Mouse (Mus musculus) E14TG2a.4 (cell line): ENCODE results near the gene Syne1.

ENCODE experiments used
- H3K27me3 ChIP-seq: 2 replicates; pipeline ENCODE4 v1.6.1; 2014; ENCODE audit warnings: low read length, control low read depth; ENCODE audit not compliant: insufficient read depth
- H3K36me3 ChIP-seq: 2 replicates; pipeline ENCODE4 v1.6.1; 2014; ENCODE audit warnings: low read length, control low read depth; ENCODE audit not compliant: insufficient read depth
- H3K4me1 ChIP-seq: replicated peaks from 2 replicates; pipeline ENCODE4 v1.6.1; 2014; ENCODE audit warnings: low read depth, low read length, control low read depth
- H3K4me3 ChIP-seq: replicated peaks from 2 replicates; pipeline ENCODE4 v1.5.1; 2014; ENCODE audit warnings: mild to moderate bottlenecking, low read length
- H3K9me3 ChIP-seq: 2 replicates; pipeline ENCODE4 v1.6.1; 2014; ENCODE audit warnings: low read length, control low read depth
- CTCF ChIP-seq: conservative IDR thresholded peaks from 2 replicates; pipeline ENCODE4 v1.5.1; 2014; ENCODE audit warnings: low read length
- NANOG ChIP-seq: IDR thresholded peaks from 2 replicates; pipeline ENCODE4 v1.6.1; 2014; ENCODE audit warnings: borderline replicate concordance, low read length, mixed read lengths
- POU5F1 ChIP-seq: IDR thresholded peaks from 2 replicates; pipeline ENCODE4 v1.6.1; 2014; ENCODE audit warnings: low read length, borderline replicate concordance

Gene Syne1

DNA sequence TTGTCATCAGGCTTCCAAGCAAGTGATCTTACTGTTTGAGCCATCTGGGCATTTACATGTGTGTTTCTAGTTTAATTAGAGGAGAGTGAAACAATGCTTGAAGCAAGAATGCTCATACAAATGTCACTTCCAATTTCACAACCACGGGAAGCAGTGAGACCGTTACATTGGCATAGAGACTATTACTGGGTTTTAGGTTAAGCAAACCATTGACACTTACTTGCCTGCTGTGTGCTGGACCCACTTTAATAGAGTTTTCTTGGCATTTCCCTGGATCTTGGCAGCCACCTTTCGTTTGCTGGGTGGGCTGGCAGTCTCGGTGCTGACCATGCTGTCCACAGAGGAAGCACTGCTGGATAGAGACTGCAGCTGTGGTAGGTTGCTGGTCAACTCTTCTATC, 127.3 kb downstream of the Syne1 start:
- no peak overlapping the region for H3K4me3 ChIP-seq
- H3K27me3 ChIP-seq, result no peaks in the 10 kb centered on the region
- H3K36me3 ChIP-seq, result no peaks in the 10 kb centered on the region
- H3K4me1 ChIP-seq, result no peaks in the 10 kb centered on the region
- H3K9me3 ChIP-seq, result peaks cover 22% of the 10 kb centered on the region
- TF ChIP-seq NANOG, result no peak
- TF ChIP-seq CTCF, result no peak
- no peak for TF ChIP-seq POU5F1

DNA sequence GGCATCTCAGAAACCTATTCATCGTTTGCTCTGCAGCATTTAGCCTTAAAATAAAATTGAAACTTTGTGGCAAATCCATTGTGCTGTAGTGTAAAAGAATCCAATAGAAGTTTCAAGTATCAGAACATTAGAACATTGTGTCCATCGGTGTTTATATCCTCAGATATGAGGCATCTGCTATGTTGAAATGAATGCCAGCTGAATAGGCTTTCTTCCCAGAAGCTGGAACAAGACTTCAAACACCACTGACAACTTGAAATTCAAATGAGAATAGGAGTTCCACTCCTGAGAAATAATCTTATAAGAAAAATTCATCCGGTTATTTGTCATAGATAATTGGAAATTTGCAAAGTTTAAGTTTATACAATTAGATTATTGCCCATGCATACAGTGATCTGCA, 135.6 kb downstream of the Syne1 start:
- no peak for TF ChIP-seq POU5F1
- no peak for TF ChIP-seq CTCF
- no peak for TF ChIP-seq NANOG
- no peaks in the 10 kb centered on the region for H3K27me3 ChIP-seq
- no peak overlapping the region for H3K4me3 ChIP-seq
- H3K4me1 ChIP-seq, result no peaks in the 10 kb centered on the region
- no peaks in the 10 kb centered on the region for H3K9me3 ChIP-seq
- H3K36me3 ChIP-seq, result no peaks in the 10 kb centered on the region

DNA sequence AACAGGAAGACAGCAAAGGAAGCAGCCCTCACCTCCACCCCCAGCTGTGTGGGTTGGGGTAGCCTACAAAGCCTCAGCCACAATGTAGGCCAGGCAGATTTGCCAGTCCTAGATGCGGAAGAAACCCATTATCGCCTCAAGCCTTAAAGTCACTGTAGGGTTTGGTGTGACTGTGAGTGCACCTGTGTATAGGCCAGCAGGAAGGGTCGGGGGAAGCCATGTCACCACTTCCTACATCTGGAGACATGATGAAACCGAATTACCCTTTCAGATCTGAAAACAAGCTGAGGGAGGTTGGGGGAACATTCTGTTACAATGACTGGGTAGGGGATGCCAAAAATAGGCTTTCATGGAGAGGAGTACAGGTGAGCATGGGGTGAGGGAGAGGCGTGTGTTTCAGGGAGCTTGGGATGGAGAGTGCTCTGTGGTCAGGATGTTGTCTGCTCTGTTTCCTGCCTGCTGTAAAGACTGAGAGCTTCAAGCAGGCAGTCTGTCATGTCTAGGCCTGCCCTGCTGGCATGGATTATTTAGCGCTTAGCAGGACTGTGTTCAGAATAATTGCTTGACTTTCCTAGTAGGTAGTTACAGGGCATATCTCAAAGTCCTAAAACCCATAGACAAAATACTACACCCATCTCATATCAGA, 167.0 kb downstream of the Syne1 start:
- no peak for TF ChIP-seq CTCF
- no peak for TF ChIP-seq POU5F1
- TF ChIP-seq NANOG, result no peak
- H3K36me3 ChIP-seq, result no peaks in the 10 kb centered on the region
- peaks cover 6% of the 10 kb centered on the region; the same call in 1 of the 2 replicates for H3K4me1 ChIP-seq
- H3K9me3 ChIP-seq, result peaks cover 8% of the 10 kb centered on the region
- no peaks in the 10 kb centered on the region for H3K27me3 ChIP-seq
- H3K4me3 ChIP-seq, result no peak overlapping the region

DNA sequence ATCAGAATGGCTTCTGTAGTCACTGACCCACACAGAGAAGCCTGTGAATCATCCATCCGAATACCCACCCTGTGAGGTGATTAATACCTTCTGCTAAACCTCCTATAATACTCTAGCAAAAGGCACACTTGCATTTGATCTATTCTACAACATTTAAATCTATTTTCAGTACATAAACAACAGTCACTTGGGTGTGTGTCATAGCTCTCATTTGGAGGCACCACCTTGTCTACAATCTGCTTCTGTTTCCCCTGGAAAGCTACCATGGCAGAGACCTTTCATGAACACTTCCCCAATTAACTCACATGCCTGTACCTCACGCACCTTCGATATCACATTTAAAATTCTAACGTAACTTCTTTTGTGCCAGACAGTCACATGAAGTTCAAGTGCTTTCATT, 169.7 kb downstream of the Syne1 start:
- Histone ChIP-seq H3K27me3 (no peaks in the 10 kb centered on the region), H3K9me3 (no peaks in the 10 kb centered on the region), H3K4me1 (peaks cover 6% of the 10 kb centered on the region; the same call in 1 of the 2 replicates), H3K36me3 (no peaks in the 10 kb centered on the region), H3K4me3 (no peak overlapping the region)
- no peak for TF ChIP-seq POU5F1
- TF ChIP-seq NANOG, result no peak
- no peak for TF ChIP-seq CTCF

DNA sequence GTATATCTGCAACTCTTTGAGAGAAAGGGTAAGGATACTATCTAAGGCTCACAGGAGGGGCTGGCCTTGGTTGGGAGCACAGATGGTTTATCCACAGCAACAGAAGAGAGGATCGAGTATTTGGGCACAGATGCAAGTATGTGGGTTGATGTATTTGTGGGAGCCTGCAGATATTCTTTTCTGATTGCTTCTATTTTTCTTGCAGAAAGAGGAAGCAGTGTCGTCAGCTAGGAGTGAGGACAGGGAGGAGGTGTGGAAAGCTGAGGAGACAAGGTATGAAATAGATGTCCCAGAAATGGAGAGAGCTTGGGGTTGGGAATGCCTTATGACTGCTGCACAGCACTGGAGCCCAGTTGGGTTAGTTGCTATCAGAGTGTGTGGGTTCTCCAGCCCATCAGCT, 172.3 kb downstream of the Syne1 start:
- no peaks in the 10 kb centered on the region for H3K4me1 ChIP-seq
- TF ChIP-seq NANOG, result no peak
- no peak for TF ChIP-seq CTCF
- TF ChIP-seq POU5F1, result no peak
- H3K9me3 ChIP-seq, result no peaks in the 10 kb centered on the region
- H3K4me3 ChIP-seq, result no peak overlapping the region
- no peaks in the 10 kb centered on the region for H3K27me3 ChIP-seq
- no peaks in the 10 kb centered on the region for H3K36me3 ChIP-seq

DNA sequence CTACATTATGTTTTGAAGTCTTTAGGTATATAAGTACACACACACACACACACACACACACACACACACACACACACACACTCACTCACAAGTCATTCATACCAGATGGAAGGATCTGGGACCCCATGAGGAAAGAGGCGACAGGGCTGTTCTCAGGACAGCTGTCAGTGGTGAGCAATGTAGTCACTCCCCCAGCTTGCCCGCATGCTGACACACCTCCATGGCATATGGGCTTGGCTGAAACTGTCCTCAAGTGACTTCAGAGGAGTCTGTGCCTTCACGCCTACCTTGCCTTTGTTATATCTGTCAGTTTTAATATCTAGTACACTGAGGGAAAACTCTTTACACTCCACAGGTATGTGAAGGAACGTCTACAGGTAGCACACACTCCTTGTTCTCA, 181.7 kb downstream of the Syne1 start:
- Histone ChIP-seq H3K4me3 (no peak overlapping the region), H3K4me1 (no peaks in the 10 kb centered on the region), H3K27me3 (no peaks in the 10 kb centered on the region), H3K36me3 (no peaks in the 10 kb centered on the region), H3K9me3 (peaks cover 5% of the 10 kb centered on the region; the same call in 1 of the 2 replicates)
- TF ChIP-seq POU5F1, result no peak
- no peak for TF ChIP-seq NANOG
- TF ChIP-seq CTCF, result no peak

DNA sequence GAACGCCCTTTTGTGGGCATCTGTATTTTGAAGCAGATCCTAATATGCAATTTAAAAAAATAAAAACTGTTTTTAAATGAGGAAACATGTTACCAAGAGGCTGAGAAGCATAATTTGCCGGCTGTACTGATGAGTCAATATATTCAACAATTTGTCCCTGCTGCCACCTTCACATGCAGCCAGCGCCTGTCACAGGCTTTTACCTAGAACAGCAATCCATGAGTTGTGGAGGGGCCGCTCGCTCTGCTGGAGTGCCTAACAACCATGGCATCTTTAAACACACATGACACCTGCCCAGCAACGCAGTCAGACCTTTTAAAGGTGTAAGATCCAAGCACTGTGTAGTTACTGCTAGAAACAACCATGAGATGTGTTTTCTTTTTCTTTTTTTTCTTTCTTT, 183.0 kb downstream of the Syne1 start:
- Histone ChIP-seq H3K4me3 (no peak overlapping the region), H3K27me3 (no peaks in the 10 kb centered on the region), H3K4me1 (no peaks in the 10 kb centered on the region), H3K36me3 (no peaks in the 10 kb centered on the region), H3K9me3 (peaks cover 5% of the 10 kb centered on the region; the same call in 1 of the 2 replicates)
- TF ChIP-seq POU5F1 (no peak), NANOG (no peak), CTCF (no peak)

DNA sequence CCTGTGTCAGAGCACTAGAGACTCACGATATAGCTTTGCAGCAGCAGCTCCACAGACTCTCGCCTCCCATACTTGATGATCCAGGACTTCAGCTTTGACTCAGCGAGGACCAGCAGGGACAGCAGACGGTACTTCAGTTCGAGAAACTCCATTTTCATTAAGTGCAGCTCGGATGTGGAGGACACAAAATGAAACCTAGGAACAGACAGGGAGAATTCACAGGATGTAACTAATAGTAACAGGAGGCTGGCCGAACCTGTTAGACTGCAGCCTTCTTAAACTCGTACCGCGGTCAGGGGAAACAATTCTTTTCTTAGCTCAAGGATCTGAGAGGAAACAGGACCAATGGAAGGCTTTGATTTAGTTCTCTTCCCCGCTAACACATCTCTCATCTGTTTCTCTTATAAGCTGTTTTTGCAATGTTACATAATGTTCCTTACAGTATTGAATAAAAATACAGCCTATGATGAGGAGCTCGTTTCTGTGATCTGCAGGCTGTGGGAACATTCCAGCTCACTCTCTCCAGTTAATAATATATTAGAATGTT, 183.7 kb downstream of the Syne1 start:
- H3K36me3 ChIP-seq, result no peaks in the 10 kb centered on the region

More for the DNA sequence above, 183.7 kb downstream of the Syne1 start:
- H3K9me3 ChIP-seq, result peaks cover 5% of the 10 kb centered on the region; the same call in 1 of the 2 replicates
- no peaks in the 10 kb centered on the region for H3K27me3 ChIP-seq
- TF ChIP-seq POU5F1, result no peak
- TF ChIP-seq CTCF, result no peak
- TF ChIP-seq NANOG, result no peak
- no peaks in the 10 kb centered on the region for H3K4me1 ChIP-seq
- H3K4me3 ChIP-seq, result no peak overlapping the region
